Mouse (Mus musculus): ENCODE results near the gene Ncam1. TPM values are rescaled to one million over a fixed set of nuclear protein-coding genes. Genes with fewer than 3 reads are reported as not detected.

The Ncam1 gene
- polyA plus RNA-seq, 1 experiment from 2014 or later, result 493 TPM

DNA sequence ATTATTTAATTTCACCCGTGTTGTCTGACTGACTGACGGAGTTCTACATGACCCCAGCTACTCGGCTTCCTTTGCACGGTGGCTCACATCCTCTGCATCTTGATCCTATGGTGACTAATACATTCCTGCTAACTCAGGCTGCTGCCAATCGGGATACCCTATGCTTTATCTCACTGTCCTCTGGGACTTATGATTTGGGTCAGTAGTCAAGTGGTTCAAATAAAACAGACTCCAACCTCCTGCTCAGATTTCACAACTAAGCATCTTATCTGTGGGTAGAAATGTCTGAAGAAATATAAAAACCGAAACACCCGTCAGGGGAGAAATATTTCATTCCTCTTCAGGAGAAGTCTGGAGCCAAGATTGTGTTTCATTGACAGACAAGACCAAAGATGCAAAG lies 265.3 kb downstream of the Ncam1 start:
- Histone ChIP-seq H3K4me1 (replicated peaks) (peaks cover 11% of the 10 kb centered on the region), H3K4me2 (no peak overlapping the region), H3K9me3 (no peaks in the 10 kb centered on the region), H3K36me3 (peaks cover 6% of the 10 kb centered on the region; the same call in 1 of the 2 replicates), H3K9ac (no peak overlapping the region), H3K27ac (replicated peaks) (no peak overlapping the region), H3K27me3 (no peaks in the 10 kb centered on the region), H3K4me3 (no peak overlapping the region)
- no peak for ATAC-seq (ENCODE audit: low FRiP score, low read depth)
- 63% methylated on average over 7 of the region's 7 CpGs for WGBS

DNA sequence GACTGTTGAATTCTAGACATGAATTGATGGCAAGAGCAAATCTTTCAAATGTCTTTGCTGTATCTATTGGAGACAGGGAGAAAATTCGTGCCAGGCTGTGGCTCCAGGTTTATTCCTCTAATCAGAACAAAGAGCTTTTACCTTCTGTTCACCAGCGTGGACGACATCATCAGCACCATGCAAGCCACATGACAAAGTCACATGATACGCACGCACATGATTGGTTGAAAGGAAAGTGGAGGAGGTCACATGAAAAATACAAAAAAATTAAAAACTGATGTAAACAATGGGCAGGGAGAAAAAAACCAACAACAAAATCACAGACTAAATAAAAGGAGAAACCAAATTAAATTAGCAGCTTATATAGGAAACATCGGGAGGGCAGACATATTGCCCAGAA lies 266.9 kb downstream of the Ncam1 start:
- peaks cover 6% of the 10 kb centered on the region; the same call in 1 of the 2 replicates for H3K36me3 ChIP-seq
- no peak for ATAC-seq (ENCODE audit: low FRiP score, low read depth)
- no peak overlapping the region for H3K9ac ChIP-seq
- H3K4me3 ChIP-seq, result no peak overlapping the region
- no peaks in the 10 kb centered on the region for H3K27me3 ChIP-seq
- no peak overlapping the region for H3K27ac ChIP-seq (replicated peaks)
- 78% methylated on average over 6 of the region's 6 CpGs for WGBS
- no peak overlapping the region for H3K4me2 ChIP-seq
- peaks cover 21% of the 10 kb centered on the region for H3K4me1 ChIP-seq (replicated peaks)
- no peaks in the 10 kb centered on the region for H3K9me3 ChIP-seq

DNA sequence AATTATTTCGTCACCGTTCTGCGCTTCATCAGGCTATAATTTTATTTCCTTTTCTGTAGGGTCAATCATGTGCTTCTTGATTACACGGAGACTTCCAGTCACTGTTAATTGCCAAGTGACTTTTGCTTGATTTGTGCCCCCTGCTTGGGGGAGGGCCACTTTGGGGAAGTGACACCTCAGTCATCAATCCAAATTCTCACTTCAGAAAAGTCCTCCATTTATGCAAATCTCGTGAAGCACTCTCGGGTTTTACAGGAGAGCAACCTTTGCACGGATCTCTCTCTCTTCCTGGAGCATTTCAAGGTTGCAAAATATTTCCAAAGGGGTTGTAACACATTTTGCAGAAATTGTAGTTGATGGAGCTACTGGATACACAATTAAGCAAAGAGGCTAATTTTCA lies 267.5 kb downstream of the Ncam1 start:
- Histone ChIP-seq H3K4me1 (replicated peaks) (peaks cover 24% of the 10 kb centered on the region), H3K4me3 (no peak overlapping the region), H3K27ac (replicated peaks) (no peak overlapping the region), H3K9ac (no peak overlapping the region), H3K9me3 (no peaks in the 10 kb centered on the region), H3K27me3 (no peaks in the 10 kb centered on the region), H3K4me2 (no peak overlapping the region), H3K36me3 (0 out of 2 replicates have a peak, but pooled peaks cover 6% of the 10 kb centered on the region)
- WGBS, result 49% methylated on average over 7 of the region's 7 CpGs
- ATAC-seq (ENCODE audit: low FRiP score, low read depth), result no peak

DNA sequence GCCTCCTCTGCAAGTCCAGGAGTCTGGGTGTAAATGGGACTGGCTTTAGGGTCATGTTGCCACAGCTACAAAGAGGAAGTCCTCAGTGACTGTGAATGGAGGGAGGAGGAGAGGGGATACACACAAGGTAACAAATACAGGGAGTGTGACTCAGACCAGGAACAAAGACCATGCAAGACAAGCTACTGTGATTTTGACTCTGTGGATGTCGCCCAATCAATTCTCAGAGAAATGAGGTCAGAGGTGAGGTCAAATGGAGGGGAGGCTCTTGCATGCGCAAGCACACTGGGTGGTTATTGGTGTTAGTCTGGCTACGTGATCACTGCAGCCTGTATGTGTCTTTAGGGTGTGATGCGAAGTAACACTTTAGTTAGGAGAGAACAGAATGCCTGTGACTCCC lies 268.0 kb downstream of the Ncam1 start:
- no peak overlapping the region for H3K9ac ChIP-seq
- H3K4me2 ChIP-seq, result no peak overlapping the region
- H3K27ac ChIP-seq (replicated peaks), result no peak overlapping the region
- ATAC-seq (ENCODE audit: low FRiP score, low read depth), result no peak
- peaks cover 24% of the 10 kb centered on the region for H3K4me1 ChIP-seq (replicated peaks)
- H3K36me3 ChIP-seq, result 0 out of 2 replicates have a peak, but pooled peaks cover 6% of the 10 kb centered on the region
- WGBS, result 45% methylated on average over 4 of the region's 4 CpGs
- H3K4me3 ChIP-seq, result no peak overlapping the region
- no peaks in the 10 kb centered on the region for H3K27me3 ChIP-seq
- no peaks in the 10 kb centered on the region for H3K9me3 ChIP-seq

DNA sequence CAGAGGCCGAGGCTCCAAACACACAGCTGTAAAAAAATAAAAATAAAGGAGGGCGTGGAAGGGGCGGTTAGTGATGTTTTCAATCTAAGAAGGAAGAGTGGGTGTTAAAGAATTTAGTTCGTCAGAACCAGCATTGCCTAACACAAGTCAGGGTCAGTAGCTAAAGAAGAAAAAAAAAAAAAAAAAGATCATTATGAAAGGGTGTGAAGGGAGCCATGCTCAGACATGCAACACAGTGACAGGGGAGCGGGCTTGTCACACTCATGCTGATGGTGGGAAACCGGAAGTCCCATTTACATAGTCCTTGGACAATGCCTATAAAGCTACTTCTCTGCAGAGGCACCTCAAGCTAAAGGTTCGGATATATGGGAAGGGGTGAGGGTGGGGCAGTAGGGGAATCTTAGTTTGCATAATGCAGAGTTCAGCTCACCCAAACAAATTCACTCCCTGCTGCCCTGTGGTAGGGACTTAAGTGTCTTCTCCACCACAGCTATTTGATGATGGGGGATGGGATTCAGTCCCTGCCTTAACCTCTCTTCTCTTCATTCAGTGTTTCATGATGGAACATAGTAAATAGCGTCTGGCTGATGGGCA lies 269.3 kb downstream of the Ncam1 start:
- Histone ChIP-seq H3K27ac (replicated peaks) (no peak overlapping the region), H3K4me3 (no peak overlapping the region), H3K4me1 (replicated peaks) (peaks cover 19% of the 10 kb centered on the region), H3K4me2 (no peak overlapping the region), H3K36me3 (0 out of 2 replicates have a peak, but pooled peaks cover 6% of the 10 kb centered on the region), H3K9ac (no peak overlapping the region), H3K9me3 (no peaks in the 10 kb centered on the region), H3K27me3 (no peaks in the 10 kb centered on the region)
- 66% methylated on average over 8 of the region's 8 CpGs for WGBS
- no peak for ATAC-seq (ENCODE audit: low FRiP score, low read depth)

DNA sequence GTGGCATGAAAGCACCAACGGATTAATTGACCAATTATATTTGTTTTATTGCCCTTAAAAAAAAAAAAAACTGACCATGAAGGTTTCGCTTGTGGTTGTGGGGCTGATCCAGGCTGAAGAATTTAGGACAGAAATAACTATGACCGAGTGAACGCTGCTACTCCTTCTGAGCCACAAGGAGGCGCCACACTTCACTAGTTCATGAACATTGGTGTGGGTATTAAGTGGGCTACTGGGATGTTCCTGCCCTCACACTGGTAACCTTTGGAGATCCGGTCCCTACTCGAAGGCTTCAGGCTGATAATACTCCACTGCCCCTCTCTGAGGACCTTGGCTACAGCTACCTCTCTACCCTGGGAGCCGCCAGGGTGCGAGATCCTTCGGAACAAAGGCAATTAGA lies 269.8 kb downstream of the Ncam1 start:
- Histone ChIP-seq H3K36me3 (0 out of 2 replicates have a peak, but pooled peaks cover 6% of the 10 kb centered on the region), H3K9ac (no peak overlapping the region), H3K4me1 (replicated peaks) (peaks cover 14% of the 10 kb centered on the region), H3K9me3 (no peaks in the 10 kb centered on the region), H3K4me3 (no peak overlapping the region), H3K27me3 (no peaks in the 10 kb centered on the region), H3K27ac (replicated peaks) (no peak overlapping the region), H3K4me2 (no peak overlapping the region)
- no peak for ATAC-seq (ENCODE audit: low FRiP score, low read depth)
- WGBS, result 51% methylated on average over 10 of the region's 10 CpGs

DNA sequence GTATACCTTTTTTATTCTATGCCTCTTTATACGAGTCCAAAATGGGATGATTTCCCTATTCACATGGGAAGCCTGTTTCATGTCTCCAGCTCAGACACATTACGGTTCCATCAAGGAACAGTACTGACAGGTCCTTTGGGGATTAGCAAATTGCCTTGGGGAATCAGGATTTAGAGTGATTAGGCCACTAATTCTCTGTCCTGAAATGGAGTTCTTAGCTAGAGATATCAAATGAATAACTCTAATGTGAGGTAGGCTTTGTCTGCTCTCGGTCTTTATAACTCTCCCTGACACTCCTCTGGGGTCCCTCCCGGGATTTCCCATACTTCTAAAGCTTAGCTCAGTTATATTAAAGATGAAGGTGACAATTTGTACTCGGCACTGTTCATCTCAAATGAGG lies 270.7 kb downstream of the Ncam1 start:
- Histone ChIP-seq H3K4me1 (replicated peaks) (peaks cover 13% of the 10 kb centered on the region), H3K27ac (replicated peaks) (no peak overlapping the region), H3K4me2 (no peak overlapping the region), H3K9me3 (no peaks in the 10 kb centered on the region), H3K9ac (no peak overlapping the region), H3K27me3 (no peaks in the 10 kb centered on the region), H3K36me3 (peaks cover 9% of the 10 kb centered on the region; the same call in 1 of the 2 replicates), H3K4me3 (no peak overlapping the region)
- 52% methylated on average over 5 of the region's 5 CpGs for WGBS
- ATAC-seq (ENCODE audit: low FRiP score, low read depth), result no peak

DNA sequence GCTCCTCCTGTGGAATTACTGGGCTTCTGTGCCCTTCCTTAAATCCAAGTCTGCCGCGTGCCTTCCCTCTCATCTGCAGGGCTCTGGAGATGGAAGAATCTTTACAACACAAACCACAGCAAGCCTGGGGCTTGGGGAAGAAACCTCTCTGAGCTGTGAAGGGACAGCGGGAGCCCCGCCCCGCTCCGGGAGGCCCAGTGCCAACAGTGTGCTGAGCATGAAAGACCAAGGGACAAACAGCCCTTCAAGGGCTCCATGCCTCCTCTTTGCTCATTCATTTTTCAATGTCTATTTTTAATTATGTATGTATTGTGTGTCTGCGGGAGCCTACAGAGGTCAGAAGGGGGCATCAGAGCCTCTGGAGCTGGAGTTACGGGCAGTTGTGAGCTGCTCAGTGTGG lies 271.4 kb downstream of the Ncam1 start:
- Histone ChIP-seq H3K36me3 (peaks cover 14% of the 10 kb centered on the region), H3K4me3 (no peak overlapping the region), H3K9me3 (no peaks in the 10 kb centered on the region), H3K9ac (no peak overlapping the region), H3K4me1 (replicated peaks) (peaks cover 13% of the 10 kb centered on the region), H3K27me3 (no peaks in the 10 kb centered on the region), H3K4me2 (no peak overlapping the region), H3K27ac (replicated peaks) (peak overlapping the region; percentile 63)
- whole genome bisulfite sequencing, result 42% methylated on average over 8 of the region's 8 CpGs
- peak; percentile 25; the same call in 1 of the 2 replicates for ATAC-seq (ENCODE audit: low FRiP score, low read depth)

DNA sequence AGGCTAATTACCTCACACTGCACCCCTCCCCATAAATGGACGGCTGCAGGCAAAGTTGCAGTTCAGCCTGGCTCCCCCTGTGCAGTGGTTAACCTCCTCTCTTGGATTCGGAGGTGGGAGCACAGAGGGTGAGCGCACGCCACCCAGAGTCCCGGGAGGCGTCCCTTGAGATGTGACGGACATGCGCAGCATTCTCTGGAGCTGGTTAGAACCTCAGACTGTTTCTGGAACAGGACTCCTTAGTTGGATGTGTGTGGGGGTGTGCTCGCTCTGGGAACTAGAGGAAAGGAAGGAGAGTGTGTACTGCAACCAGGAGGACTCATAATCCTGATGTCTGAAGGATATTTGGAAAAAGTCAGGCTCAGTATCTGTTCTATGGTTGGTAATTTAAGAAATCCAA lies 274.0 kb downstream of the Ncam1 start:
- no peaks in the 10 kb centered on the region for H3K9me3 ChIP-seq
- no peaks in the 10 kb centered on the region for H3K27me3 ChIP-seq
- peaks cover 30% of the 10 kb centered on the region for H3K36me3 ChIP-seq
- no peak overlapping the region for H3K4me2 ChIP-seq
- no peak overlapping the region for H3K27ac ChIP-seq (replicated peaks)
- WGBS, result 71% methylated on average over 9 of the region's 9 CpGs
- ATAC-seq (ENCODE audit: low FRiP score, low read depth), result no peak; the same call in 1 of the 2 replicates
- H3K4me3 ChIP-seq, result no peak overlapping the region
- no peak overlapping the region for H3K9ac ChIP-seq
- H3K4me1 ChIP-seq (replicated peaks), result peaks cover 13% of the 10 kb centered on the region

DNA sequence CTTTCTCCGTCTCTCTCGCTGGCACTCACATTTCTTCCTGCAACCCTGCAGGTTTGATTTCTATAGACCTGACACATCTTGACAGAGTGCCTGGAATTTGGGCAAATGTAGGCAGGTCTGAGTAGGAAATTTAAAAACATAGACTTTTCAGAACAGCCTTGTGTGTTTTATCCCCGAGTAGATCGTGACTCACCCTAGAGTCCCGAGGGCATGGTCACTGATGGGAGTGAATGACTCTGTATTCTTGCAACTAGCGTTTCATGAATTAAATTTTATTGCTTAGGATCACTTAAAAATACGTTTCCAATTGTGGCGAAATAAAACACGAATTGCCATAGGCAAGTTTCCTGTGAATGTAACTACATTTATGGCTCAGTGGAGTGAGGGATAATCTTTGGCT lies 274.8 kb downstream of the Ncam1 start:
- Histone ChIP-seq H3K9ac (no peak overlapping the region), H3K4me1 (replicated peaks) (peaks cover 13% of the 10 kb centered on the region), H3K9me3 (no peaks in the 10 kb centered on the region), H3K27me3 (no peaks in the 10 kb centered on the region), H3K4me3 (no peak overlapping the region), H3K27ac (replicated peaks) (no peak overlapping the region), H3K4me2 (no peak overlapping the region), H3K36me3 (peaks cover 38% of the 10 kb centered on the region)
- ATAC-seq (ENCODE audit: low FRiP score, low read depth), result no peak
- 74% methylated on average over 9 of the region's 9 CpGs for WGBS

DNA sequence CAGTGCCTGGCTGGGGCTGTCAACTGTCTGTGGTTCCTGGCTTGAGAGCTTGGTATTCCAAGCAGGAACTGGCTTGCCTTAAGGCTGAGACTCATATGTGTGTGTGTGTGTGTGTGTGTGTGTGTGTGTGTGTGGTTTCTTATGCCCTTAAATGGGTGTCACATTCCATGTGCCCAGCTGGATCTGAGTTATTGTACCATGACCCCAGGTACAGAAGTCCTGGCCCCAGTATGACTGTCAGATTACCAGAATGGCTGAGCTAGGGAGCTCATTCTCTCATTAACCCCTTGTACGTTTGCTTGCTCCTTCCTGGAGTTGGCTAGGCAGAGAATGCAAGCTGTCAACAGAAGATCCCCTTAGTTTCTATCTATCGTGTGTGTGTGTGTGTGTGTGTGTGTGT lies 284.4 kb downstream of the Ncam1 start:
- H3K27me3 ChIP-seq, result no peaks in the 10 kb centered on the region
- H3K9me3 ChIP-seq, result no peaks in the 10 kb centered on the region
- no peak for ATAC-seq (ENCODE audit: low FRiP score, low read depth)
- H3K4me2 ChIP-seq, result no peak overlapping the region
- no peaks in the 10 kb centered on the region for H3K4me1 ChIP-seq (replicated peaks)
- H3K36me3 ChIP-seq, result peaks cover 36% of the 10 kb centered on the region
- H3K4me3 ChIP-seq, result no peak overlapping the region
- H3K27ac ChIP-seq (replicated peaks), result no peak overlapping the region
- H3K9ac ChIP-seq, result no peak overlapping the region
- WGBS, result 71% methylated on average over 2 of the region's 2 CpGs

DNA sequence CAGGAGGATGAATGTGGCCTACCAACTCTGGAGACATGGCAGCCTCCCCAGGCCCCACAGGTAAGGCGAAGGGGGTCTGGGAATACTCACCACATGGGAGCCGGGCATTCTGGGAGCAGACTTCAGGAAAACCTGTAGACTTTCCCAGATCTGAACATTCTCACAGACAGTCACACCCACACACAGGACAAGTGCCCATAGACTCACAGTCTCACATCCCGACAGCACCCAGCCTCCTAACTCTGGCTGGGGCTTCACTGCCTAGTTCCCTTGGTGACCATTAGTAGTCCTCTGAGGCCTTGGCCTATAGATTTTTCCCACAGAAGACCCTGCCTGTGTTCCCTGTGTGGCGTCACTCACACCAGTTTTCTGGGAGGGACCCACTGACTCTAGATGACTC lies 288.1 kb downstream of the Ncam1 start:
- Histone ChIP-seq H3K9me3 (no peaks in the 10 kb centered on the region), H3K4me1 (replicated peaks) (no peaks in the 10 kb centered on the region), H3K36me3 (peaks cover 57% of the 10 kb centered on the region), H3K4me2 (no peak overlapping the region), H3K9ac (no peak overlapping the region), H3K4me3 (no peak overlapping the region), H3K27ac (replicated peaks) (no peak overlapping the region), H3K27me3 (no peaks in the 10 kb centered on the region)
- WGBS, result 94% methylated on average over 4 of the region's 4 CpGs
- ATAC-seq (ENCODE audit: low FRiP score, low read depth), result no peak

DNA sequence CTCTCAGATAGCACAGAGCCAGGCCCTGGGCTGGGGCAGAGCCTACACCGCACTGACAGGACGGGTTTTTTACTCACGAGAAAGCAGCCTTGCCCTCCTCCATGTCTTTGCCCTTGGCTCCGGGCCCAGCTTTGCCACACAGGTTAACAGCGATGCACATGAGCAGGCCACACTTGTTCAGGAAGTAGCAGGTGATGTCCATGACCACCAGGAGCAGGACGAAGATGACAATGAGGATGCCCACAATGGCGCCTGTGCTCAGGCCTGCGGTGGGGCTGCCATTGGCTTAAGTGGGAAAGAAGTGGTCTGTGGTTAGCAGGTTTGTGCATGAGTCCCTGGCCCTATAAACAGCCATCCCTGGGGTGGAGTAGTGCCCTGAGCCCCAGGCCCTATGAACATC lies 289.1 kb downstream of the Ncam1 start:
- peaks cover 61% of the 10 kb centered on the region for H3K36me3 ChIP-seq
- H3K9me3 ChIP-seq, result no peaks in the 10 kb centered on the region
- no peak overlapping the region for H3K4me2 ChIP-seq
- no peak for ATAC-seq (ENCODE audit: low FRiP score, low read depth)
- WGBS, result 92% methylated on average over 8 of the region's 8 CpGs
- H3K27ac ChIP-seq (replicated peaks), result no peak overlapping the region
- H3K4me3 ChIP-seq, result no peak overlapping the region
- no peaks in the 10 kb centered on the region for H3K27me3 ChIP-seq
- H3K9ac ChIP-seq, result no peak overlapping the region
- no peaks in the 10 kb centered on the region for H3K4me1 ChIP-seq (replicated peaks)
